Mouse (Mus musculus): ENCODE measurements around the gene Gm45716.

GRCm38 (mm10) chr11:90220750-90221149, 33.3 kb downstream of the Gm45716 start:
- no peak for TF ChIP-seq ZNF384 (IDR thresholded peaks at IDR 0.05; ENCODE audit: low read depth, low read length)
- no peak for TF ChIP-seq CHD2 (IDR thresholded peaks at IDR 0.05; ENCODE audit: low read depth, low read length)
- TF ChIP-seq ZC3H11A (IDR thresholded peaks at IDR 0.05; ENCODE audit: borderline replicate concordance, low read depth, low read length) = no peak
